Mouse (Mus musculus): Measurements from ENCODE around the gene Fahd1.

DNA sequence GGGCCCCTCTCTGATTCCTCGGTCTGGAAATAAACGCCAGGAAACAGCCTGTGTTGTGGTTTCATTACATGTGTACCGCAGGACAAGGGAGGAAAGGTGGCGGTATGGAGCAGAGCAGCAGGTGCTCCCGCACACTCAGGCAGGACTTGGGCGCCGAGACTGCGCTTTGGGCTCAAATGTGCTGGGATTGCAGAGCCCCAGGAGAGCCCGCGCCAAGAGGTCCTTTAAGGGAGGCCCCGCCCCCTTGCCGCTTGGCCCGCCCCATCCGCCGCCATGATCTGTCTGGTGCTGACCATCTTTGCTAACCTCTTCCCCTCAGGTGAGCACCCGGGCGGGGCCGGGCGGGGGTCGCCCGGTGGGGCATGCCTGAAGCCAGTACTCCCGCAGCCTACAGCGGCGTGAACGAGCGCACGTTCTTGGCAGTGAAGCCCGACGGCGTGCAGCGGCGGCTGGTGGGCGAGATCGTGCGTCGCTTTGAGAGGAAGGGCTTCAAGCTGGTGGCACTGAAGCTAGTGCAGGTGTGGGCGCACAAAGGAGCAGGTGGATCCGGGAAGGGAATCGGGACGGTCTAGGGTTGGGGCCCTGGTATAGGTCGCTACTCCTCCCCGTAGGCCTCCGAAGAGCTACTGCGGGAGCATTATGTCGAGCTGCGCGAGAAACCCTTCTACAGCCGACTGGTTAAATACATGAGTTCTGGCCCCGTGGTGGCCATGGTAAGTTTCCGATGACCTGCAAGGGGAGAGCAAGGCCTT is 46.3 kb upstream of the Fahd1 start, which contains the start of gene Nme3:
- TF ChIP-seq CTCF (IDR thresholded peaks at IDR 0.05; ENCODE audit: control insufficient read depth, insufficient read depth, insufficient read length) = no peak
- TF ChIP-seq USF1 (IDR thresholded peaks at IDR 0.05; ENCODE audit: low read depth) = no peak
